Comparison of ENCODE assay signal across 16 mouse cellular contexts in the genomic region with DNA sequence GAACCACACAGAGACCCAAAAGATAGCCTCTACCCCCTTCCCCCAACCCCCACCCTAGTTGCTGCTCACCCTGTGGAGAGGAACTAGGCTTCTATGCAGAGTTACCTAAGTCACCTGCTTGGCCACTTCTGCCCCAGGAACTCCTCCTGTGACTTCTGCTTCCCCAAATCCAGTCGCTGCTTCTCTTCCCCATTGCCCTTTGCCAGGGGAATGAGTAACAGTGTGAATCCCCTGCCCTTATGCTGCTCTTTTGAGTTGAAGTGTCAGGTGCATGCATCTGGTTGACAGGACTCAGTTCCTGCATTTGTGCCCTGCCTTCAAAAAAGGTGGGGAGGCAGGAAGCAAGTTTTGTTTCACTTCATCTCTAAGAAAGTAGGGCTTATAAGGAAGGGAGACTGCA. TPM values are rescaled to one million over a fixed set of nuclear protein-coding genes. Genes with fewer than 3 reads are reported as not detected.
"Had no signal": no experiment of that assay in that cellular context is flagged by ENCODE, and none has a peak within 500 bp of the region (broad histone marks: within the 10 kb centered on the region; RNA-seq: fewer than 3 reads in every experiment).

No protein-coding gene starts in this region.

- H3K4me2 ChIP-seq: limb, embryonic 15.5 days; liver, embryonic 12.5 days; lung, embryonic 14.5 days; midbrain, embryonic 12.5 days; neural tube, embryonic 15.5 days; stomach, embryonic 15.5 days had no signal

- H3K27ac ChIP-seq: left cerebral cortex, adult 2 months; limb, embryonic 15.5 days; liver, embryonic 12.5 days; midbrain, embryonic 12.5 days; neural tube, embryonic 15.5 days; stomach, embryonic 15.5 days had no signal

- H3K9me3 ChIP-seq: limb, embryonic 15.5 days; neural tube, embryonic 15.5 days; stomach, embryonic 15.5 days had no signal

- H3K4me3 ChIP-seq: left cerebral cortex, adult 2 months; limb, embryonic 15.5 days; liver, embryonic 12.5 days; megakaryocyte, embryonic 14.5 days; midbrain, embryonic 12.5 days; neural tube, embryonic 15.5 days; stomach, embryonic 15.5 days had no signal

- H3K9ac ChIP-seq: limb, embryonic 15.5 days; liver, embryonic 12.5 days; lung, embryonic 14.5 days; midbrain, embryonic 12.5 days; neural tube, embryonic 15.5 days; stomach, embryonic 15.5 days had no signal

- H3K27me3 ChIP-seq: stomach, embryonic 15.5 days had no signal

- H3K36me3 ChIP-seq: limb, embryonic 15.5 days; liver, embryonic 12.5 days; midbrain, embryonic 12.5 days; neural tube, embryonic 15.5 days; stomach, embryonic 15.5 days had no signal

- H3K4me1 ChIP-seq: limb, embryonic 15.5 days; liver, embryonic 12.5 days; midbrain, embryonic 12.5 days; neural tube, embryonic 15.5 days; stomach, embryonic 15.5 days had no signal

- DNase-seq: kidney, adult 8-10 months; kidney, postnatal 25 days; lung, embryonic 14.5 days; lung, postnatal 10 days; lung, postnatal 4 days; thymus, postnatal 25 days had no signal

- ATAC-seq: intestine, postnatal 0 days; liver, embryonic 12.5 days; midbrain, embryonic 16.5 days had no signal

RNA-seq across cellular contexts. Expression of a gene that starts 21.2 kb away (rescaled TPM):
- polyA plus RNA-seq: neural tube, embryonic 11.5 days had no signal
